Mouse (Mus musculus) embryo, embryonic 10.5 days (tissue): Measurements from ENCODE around the gene Gm48552.

Experiments used
- DNase-seq: peaks from one replicate; pipeline ENCODE4 v3.0.0-alpha.2; 2015; ENCODE audit warnings: low spot score

Gene Gm48552

DNA sequence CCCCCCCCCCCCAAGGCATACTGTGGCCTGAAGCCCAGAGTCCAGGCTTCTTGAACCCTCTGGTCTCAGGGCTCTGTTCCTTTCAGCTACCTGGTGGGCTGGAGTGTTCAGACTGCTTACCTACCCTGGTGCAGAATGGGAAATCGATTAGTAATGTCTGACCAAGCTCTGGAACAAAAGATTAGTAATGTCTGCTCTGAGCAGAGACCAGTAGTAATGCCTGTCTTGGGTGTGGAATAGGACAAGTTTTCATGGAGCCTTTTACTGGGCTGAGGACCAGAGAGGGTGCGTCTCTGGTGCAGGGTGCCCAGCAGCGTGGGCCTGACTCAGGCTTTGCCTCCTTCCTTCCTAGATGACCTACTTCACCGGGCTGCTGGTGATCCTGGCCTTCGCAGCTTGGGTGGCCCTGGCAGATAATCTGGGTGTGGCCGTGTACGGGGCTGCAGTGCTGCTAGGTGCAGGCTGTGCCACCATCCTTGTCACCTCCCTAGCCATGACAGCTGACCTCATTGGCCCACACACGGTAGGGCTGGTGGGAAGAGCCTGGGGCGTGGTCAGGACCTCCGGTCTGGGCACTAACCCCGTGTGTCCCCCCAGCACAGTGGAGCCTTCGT lies 26.4 kb upstream of the Gm48552 start:
- DNase-seq: no peak

DNA sequence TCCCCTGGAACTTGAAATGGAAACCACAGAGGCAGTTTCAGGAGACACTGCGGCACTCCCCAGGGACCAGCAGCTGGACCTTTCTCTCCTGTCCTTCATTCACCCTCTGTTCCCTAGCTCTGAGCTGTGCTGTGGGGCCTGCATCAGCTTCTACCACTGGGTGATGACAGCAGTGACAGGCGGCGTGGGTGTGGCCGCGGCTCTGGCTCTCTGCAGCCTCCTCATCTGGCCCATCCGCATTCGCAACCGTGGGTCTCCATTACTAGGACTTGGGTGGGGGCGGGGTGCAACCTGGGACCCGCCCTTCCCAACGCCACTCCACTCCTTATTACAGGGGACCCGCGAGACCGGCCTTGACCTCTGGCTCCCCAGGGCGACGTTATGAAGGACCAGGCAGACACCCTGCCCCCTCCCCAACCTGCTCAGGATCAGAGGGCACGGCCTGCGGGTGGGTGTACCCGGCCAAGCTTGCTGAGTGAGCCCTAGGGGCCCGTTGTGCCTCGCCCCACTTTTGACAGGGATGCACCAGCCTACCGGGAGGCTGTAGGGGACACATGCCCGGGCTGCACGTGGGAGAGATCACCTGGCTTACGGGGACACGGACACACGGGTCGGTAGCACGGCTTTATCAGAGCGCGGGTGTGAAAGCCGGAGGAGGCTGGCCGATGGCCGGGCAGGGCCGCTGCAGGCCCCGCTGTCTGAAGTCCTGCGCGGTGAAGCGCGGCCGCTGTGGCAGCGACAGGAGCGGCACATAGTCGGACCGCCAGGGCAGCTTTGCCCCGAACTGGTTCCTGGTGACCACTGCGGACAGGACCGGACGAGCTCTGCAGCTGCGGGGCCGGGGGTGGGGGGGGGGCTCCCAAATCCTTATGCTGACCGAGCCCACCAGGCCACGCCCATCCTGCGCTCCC lies 25.1 kb upstream of the Gm48552 start:
- DNase-seq: no peak

DNA sequence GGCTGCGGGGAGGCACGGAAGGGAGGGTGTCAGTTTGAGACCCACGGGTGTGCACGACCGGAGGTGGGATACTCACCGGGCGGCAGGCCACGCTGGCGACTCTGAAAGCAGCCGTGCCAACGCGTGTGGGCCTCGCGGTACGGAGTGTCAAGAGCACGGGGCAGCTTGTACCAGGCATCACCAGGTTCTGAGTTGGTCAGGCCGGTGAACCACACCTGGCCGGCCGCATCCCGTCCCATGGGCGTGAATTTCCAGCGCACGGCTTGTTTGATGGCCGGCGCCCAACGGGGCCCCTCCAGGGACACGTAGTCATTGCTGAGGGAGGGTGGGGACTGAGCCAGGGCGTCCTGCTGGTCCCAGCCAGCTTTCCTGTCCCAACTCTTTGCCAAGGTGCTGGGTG lies 24.1 kb upstream of the Gm48552 start:
- DNase-seq: no peak

DNA sequence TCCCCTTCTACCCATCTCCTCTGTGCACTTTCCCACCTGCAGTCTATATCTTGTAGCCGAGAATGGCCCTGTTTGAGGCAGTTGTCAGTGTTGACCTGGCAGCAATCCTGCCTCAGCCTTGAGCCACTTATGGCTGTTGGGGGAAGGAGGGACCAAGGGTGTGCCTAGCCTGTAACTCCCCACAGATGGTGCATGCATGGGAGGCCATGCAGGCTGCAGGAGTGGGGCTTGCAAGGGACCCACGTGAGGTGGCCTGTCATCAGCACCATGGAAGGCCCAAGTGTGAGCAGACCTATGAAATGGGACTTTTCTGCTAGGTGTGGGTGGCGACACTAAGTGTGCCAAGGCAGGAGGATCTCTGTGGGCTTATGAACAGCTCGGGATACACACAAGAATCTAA lies 23.7 kb upstream of the Gm48552 start:
- DNase-seq: no peak

DNA sequence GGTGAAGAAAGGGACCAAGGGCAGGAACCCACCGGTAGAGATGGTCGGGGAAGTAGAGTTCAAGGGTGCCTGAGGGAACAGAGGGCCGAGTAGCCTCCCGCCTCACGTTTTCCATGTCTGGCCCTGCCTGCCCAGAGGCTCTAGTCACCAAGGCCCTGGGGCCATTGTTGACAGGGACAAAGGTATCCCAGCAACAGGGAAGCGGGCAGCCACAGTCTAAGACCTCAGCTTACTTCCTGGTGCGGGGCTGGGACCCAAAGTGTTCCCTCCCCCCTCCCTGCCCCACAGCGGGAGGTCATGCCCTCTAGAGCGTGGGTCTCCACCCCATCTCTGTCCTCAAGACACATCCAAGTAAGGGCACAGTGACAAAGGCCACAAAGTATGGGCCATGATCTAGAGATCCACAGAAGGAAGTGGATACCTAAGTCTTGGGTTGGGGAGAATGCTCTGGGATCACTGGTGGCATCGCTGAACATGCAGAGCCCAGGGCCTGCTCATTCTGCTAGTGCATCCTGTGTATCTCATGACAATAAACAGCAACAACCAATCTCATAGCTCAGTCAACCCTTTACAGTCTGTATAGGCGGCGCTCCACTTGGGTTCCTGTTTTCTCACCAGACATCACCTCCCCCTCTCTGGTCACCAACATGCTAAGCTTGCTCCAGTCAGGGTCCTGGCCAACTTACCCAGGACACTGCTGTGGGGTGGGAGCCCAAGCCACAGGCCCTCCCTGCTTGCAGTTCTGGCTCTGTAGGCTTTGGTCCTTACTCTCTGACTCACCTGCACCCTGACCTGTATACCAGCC lies 22.9 kb upstream of the Gm48552 start, which contains the start of gene 4930404N11Rik:
4930404N11Rik (minus strand) TSS at position 145 of the 805 bp plus-strand sequence.
- peak; percentile 82 for DNase-seq

DNA sequence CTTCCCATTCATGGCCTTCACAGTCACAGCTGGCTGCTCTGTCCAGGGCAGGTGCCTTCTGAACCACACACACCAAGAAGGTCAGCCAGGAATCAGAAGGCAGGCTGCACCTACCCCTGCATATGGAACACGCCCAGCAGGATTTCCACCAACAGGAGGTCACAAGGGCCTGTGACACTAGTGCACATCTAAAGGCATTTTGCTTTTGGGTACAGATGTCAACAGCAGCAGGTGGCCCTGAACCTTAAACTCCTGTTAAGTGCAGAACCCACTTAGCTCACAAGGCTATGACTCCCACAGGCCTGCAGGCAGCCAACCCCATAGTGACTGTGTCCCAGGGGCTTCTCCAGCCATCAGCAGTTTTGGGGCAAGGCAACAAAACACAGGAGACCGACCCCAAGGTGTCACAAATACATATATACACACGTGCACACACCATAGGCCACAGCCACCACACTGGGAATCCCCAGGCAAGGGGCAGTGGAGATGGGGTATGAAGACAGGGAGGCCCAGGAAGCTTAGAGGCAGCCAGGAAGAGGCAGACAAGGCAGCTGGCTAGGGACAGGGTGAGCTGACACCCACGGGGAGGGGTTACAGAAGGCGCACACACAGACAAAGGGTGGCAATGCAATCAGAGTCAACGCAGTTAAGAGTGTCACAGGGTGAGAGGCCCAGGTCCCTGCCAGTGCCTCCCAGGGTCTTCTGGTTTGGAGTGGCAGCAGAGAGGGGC lies 22.2 kb upstream of the Gm48552 start:
- no peak for DNase-seq

DNA sequence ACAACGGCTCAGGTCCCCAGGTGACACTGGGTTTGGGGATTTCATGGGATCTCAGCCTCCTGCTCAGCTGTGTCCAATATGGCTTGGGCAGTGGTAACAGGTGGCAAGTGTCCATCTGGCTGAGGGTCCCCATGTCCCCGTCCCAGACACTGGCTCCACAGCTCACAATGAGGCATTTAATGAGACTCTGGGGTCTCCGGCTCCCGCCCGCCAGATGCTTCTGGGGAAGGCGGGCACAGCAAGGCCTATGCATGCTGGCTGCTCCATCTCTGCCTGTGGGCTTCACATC lies 21.7 kb upstream of the Gm48552 start:
- DNase-seq: no peak

DNA sequence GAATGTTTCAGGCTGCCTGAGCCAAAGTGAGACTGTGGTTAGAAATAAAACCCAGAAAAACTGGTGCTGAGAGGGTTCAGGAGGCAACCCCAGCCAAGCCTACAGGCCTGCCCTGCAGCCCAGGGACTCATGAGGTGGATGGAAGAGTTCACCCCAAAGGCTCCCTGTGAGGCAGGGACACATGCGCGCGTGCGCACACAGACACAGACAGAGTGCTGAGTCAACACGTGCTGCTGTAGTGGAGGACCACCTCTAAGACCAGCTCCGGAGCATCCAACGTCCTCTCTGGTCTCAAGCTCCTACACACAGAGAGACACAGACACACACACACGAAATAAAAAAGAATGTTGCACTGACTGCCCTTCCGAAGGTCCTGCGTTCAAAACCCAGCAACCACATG lies 13.5 kb upstream of the Gm48552 start:
- DNase-seq: no peak

DNA sequence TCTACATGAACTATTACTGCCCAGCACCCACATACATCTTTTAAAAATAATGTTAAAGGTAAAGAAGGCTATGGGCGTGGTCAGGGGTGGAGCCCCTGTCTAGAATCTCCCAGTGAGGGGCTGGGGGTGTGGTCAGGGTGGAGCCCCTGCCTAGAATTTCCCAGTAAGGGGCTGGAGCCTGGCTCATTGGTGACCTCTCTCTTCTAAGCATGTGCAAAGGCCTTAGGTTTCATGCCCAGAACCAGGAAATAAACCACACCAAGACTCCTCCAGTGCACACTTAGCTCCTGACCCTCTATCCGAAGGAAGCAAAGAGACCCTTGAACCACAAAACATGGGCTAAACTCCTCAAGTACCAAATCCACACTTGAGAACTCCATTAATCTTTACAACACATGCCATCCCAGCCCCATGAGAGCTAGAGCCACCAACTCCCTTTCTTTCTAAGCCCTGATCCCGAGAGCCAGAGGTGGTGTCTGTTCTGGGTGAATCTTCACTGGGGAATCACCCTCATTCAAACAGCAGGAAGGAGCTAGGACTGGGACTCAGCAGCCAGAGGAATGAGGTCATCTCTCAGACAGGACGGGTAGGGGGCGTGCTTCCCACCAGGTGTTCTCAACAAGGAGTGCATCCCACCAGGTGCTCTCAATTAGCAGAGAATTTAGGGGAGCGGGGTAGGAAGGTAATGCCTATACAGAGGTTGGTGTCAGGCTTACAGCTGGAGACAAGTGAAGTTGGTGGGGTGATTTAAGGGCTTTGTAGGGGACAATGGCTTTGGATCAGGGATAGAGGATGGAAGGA lies 12.0 kb upstream of the Gm48552 start:
- DNase-seq: no peak

DNA sequence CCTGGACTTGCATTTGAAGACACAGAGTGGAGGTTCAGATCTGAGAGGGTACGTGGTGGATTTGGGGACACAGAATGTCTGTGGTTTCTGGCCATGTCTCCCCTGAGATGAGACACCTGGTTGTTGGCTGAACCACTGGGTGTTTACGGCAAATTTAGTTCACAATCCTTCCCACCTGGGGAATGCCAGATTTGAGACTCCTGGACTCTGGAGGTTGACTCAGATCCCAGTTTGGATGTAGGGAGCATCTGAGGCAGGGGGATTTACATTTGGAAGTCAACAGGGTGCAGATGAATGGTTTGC lies 11.5 kb upstream of the Gm48552 start:
- DNase-seq: no peak

DNA sequence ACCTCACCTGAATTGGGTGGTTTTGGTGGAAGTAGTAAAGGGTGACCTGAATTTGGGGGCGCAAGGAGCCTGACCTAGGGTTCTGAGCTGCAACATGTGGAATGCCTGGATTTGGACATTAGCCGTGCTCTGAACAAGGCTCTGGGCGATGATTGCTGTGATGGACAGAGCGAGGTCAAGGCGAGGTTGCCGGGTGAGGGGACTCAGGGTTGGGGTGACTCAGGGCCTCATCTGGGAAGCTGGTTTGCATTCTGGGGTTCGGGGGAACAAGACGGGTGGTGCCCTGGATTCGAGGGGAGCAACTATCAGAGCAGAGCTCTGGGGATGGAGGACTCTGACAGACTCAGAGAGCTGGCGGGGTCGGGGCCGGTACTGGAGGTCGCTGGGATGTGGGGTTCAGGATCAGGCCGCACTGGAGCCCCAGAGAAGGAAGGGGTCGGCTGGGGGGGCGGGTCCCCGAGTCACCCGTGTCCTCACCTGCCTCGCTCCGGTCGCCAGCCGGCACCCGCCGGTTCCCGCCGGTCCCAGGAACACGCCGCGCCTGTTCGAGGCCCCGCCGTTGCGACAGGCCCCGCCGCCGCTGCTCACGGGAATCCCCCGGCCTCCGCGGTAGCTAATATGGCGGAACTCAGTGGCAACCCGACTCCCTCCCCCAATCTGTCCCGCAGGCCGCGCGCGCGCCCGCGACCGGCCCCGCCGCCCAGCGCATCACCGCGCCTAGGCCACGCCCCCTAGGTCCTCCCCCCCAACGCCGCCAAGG lies 10.8 kb upstream of the Gm48552 start, which contains the start of gene Fzr1:
Fzr1 (minus strand) TSS at position 724 of the 760 bp plus-strand sequence.
- no peak for DNase-seq

DNA sequence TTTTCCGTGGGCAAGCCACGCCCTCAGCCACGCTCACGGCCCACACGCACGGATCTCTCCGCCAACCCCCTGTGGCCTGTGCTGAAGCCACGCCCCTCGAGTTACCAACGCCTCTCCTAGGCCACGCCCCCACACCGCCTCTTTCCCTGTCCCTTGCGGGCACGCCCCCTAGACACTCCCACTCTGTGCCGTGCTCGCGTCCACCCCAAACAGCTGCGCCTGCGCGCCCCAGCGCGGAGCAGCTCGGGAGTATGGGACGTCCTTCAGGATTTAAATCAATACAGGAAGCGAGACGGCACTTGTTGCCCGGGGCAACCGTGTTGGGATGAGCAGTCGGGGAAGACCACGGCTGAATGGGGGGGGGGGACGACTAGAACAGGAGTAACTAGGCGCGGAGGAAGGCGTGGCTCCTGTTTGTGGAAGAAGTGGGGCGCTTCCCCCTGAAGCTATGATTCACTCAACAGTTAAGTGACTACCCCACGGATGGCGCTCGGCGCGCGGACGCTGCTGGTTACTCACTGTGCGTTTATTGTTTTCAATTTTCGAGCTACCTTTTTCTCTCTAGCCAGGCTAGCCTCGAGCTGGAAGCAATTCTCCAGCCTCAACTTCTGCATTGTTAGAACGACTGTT lies 10.1 kb upstream of the Gm48552 start:
- DNase-seq: peak; percentile 100

DNA sequence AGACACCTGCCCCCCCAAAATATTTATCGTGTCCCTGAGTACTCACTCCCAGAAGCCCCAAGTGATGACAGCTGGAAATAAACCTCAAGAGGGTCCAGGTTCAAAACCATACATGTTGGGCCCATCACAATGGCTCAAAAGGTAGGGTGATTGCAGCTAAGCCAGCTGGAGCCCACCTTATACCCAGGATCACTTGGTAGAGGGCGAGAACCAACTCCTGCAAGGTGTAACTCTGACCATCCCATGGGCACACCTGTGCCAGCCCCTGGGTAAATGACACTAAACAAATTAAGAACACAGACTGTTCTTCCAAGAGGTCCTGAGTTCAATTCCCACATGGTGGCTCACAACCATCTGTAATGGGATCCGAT lies 9.6 kb upstream of the Gm48552 start:
- DNase-seq: no peak

DNA sequence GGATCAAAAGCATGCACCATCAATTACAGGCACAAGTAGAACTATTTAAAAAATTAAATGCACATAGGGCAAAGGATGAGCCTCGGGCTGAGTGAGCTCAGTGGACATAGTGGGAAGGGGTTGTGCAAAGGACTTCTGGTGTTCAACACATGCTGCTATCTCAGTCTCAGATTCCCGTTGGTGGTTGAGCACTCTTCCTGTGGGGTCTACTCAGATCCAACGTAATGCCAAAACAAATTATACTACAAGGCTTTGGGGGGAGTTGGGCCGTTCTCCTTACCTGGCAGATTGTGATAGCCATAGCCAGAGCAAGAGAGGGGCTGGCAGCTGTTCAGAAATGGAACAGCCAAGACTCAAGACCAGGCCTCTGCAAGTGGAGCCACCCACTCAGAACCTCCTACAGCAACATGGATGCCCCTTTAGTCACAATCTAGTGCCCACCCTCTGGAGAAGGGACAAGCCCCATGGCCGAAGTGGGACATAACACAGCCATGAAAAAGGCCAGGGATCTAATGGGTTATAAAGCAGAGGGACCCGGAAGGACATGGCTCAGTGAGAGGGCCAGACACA lies 8.9 kb upstream of the Gm48552 start:
- DNase-seq: no peak

DNA sequence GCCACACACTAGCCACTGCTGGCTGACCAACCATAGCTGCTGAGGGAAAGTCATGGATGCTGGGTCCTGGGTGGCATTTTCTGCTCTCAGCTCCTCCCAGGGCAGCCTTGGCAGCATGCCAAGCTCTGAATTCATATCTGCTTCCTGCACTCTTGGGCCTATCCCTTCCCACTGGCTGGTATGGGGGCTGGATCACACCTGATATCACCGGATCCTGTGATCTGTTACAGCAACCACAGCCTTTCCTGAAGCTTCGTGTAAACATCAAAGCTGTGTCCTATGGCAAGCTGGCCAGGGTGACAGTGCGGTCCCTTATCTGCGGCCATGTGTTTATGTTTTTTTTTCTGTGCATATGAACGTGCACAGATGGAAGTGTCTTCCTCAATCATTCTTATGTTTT lies 6.8 kb upstream of the Gm48552 start:
- no peak for DNase-seq

DNA sequence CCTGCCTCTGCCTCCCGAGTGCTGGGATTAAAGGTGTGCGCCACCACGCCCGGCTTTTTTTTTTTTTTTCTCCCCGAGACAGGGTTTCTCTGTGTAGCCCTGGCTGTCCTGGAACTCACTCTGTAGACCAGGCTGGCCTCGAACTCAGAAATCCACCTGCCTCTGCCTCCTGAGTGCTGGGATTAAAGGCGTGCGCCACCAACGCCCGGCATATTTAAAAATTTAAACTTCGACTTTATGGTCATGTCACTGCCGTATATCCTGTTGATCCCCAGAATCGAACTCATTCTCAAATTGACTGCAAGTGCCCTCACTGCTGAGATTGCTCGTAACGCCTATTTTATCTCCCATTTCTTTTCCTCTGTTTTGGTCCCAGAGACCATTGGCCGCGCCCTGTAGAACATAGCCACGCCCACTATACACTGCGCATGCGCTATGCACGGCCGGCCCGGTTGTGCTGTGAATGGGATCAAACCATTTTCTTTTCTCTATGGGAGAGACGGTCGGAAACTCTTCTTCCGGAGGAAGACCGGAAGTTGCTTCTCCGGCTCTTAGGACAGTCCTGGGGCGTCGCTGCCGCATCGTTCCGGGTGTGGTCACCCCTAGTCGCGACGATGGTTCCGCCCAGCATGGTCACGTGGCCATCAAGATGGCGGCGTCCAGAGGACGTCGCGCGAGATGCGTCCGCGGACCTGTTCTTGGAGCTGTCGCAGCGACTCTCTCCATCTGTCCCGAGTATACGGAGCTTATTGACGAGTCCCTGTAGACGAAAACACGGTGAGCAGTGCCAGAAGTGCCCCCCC lies 4.8 kb upstream of the Gm48552 start, which contains the start of the genes Dohh and Gm48551:
Dohh (plus strand) TSS at position 627 of the 803 bp plus-strand sequence.
Gm48551 (plus strand) TSS at position 665 of the 803 bp plus-strand sequence.
- DNase-seq: peak; percentile 99

DNA sequence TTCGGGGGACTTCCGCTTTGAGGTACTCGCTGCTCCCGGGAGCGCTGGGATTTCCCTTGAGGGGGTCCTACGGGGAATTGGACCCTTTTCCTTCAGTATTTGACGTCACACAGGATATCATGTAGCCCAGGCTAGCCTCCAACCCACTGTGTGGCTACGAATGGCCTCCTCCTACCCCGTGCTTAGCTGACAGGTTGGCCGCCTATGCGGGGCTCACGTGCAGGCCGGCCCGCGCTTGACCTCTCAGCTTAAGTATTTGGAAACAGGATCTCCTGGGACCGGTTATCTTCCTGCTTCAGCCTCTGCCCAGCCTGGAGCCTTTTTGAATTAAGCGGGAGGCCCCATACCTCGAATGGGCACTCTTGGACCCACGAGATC lies 4.2 kb upstream of the Gm48552 start:
- no peak for DNase-seq

DNA sequence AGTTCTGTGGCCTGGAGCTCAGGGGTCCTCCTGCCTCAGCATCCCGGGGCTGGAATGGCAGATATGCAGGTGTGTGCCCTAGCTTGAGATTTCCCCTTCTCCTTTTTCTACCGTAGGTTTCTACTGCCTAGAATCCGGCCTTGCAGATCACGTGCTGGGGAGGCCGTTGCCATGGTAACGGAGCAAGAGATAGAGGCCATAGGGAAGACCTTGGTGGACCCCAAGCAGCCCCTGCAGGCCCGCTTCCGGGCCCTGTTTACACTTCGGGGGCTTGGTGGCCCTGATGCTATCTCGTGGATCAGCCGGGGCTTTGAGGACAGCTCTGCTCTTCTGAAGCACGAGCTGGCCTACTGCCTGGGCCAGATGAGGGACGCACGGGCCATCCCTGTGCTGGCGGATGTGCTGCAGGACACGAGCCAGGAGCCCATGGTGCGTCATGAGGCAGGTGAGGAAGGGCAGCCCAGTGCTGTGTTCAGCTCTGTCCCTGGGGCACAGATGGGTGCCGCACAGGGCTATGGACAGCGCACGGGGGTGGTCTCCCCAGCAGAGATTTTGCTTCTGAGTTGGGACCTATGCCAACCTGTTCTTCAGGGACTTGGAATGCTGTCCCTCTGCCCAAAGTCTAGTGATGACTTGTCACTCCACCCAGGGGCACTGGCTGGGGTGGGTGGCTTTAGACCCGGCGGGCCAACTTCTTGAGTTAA lies 3.0 kb upstream of the Gm48552 start:
- DNase-seq: no peak
